26 mouse cellular contexts compared by ENCODE assay signal in genomic region chr9:72992576-72992975, GRCm38 (mm10). TPM values are rescaled to one million over a fixed set of nuclear protein-coding genes. Genes with fewer than 3 reads are reported as not detected.
"Had no signal": no experiment of that assay in that cellular context is flagged by ENCODE, and none has a peak within 500 bp of the region (broad histone marks: within the 10 kb centered on the region; RNA-seq: fewer than 3 reads in every experiment).

No protein-coding gene starts in this region.

- H3K4me1 ChIP-seq: limb, embryonic 10.5 days; limb, embryonic 13.5 days; liver, embryonic 12.5 days; lung, embryonic 15.5 days; midbrain, embryonic 13.5 days had no signal

- H3K9me3 ChIP-seq: limb, embryonic 10.5 days; limb, embryonic 13.5 days; liver, embryonic 12.5 days; liver, embryonic 15.5 days; lung, embryonic 15.5 days; midbrain, embryonic 13.5 days had no signal

- H3K9ac ChIP-seq: limb, embryonic 13.5 days; liver, embryonic 12.5 days; liver, embryonic 15.5 days; lung, embryonic 15.5 days; midbrain, embryonic 13.5 days had no signal

- H3K4me3 ChIP-seq: layer of hippocampus, adult 2 months; limb, embryonic 10.5 days; limb, embryonic 13.5 days; liver, embryonic 12.5 days; liver, embryonic 15.5 days; lung, embryonic 15.5 days; midbrain, embryonic 13.5 days had no signal

- DNase-seq: kidney, postnatal 25 days; layer of hippocampus, adult 9-11 months; liver; lung, adult 18-20 months; lung, postnatal 14 days; lung, postnatal 4 days; thymus, adult 18-20 months; thymus, postnatal 36 days had no signal

- H3K36me3 ChIP-seq: limb, embryonic 10.5 days; limb, embryonic 13.5 days; liver, embryonic 12.5 days; liver, embryonic 15.5 days; lung, embryonic 15.5 days; midbrain, embryonic 13.5 days had no signal

- H3K4me2 ChIP-seq: limb, embryonic 13.5 days; liver, embryonic 12.5 days; liver, embryonic 15.5 days; lung, embryonic 15.5 days; midbrain, embryonic 13.5 days had no signal

- H3K27me3 ChIP-seq: liver, embryonic 12.5 days; liver, embryonic 15.5 days; lung, embryonic 15.5 days; midbrain, embryonic 13.5 days had no signal

- ATAC-seq: liver, embryonic 12.5 days; midbrain, embryonic 13.5 days; midbrain, embryonic 16.5 days had no signal

- H3K27ac ChIP-seq: kidney, postnatal 0 days; layer of hippocampus, adult 2 months; limb, embryonic 10.5 days; limb, embryonic 13.5 days; liver, embryonic 12.5 days; liver, embryonic 15.5 days; lung, embryonic 15.5 days; midbrain, embryonic 13.5 days had no signal

RNA-seq across cellular contexts. Expression of gene Gm44503, which starts 33.9 kb away (rescaled TPM):
- total RNA-seq: layer of hippocampus, adult 2 months; left cerebral cortex, adult 18-20 months; megakaryocyte progenitor cell, adult 5-6 weeks had no signal
- polyA plus RNA-seq: kidney, postnatal 0 days; large intestine, adult 2 months; limb, embryonic 10.5 days; limb, embryonic 13.5 days; liver, embryonic 15.5 days; lung, embryonic 15.5 days; midbrain, embryonic 13.5 days; midbrain, embryonic 16.5 days; neural tube, embryonic 11.5 days; neural tube, embryonic 14.5 days; small intestine, adult 2 months; spleen, adult 2 months; stomach, embryonic 16.5 days; testis, adult 2 months had no signal
